Mouse (Mus musculus) mature B cell (primary cell): ENCODE results near the gene Neurl3.

ENCODE experiments used
- in situ Hi-C: fragments of 300-500 bp; cut with MboI; formaldehyde crosslinking; loops from 2 replicates; pipeline ENCODE4 v1.14.3; 2019

Gene Neurl3

DNA sequence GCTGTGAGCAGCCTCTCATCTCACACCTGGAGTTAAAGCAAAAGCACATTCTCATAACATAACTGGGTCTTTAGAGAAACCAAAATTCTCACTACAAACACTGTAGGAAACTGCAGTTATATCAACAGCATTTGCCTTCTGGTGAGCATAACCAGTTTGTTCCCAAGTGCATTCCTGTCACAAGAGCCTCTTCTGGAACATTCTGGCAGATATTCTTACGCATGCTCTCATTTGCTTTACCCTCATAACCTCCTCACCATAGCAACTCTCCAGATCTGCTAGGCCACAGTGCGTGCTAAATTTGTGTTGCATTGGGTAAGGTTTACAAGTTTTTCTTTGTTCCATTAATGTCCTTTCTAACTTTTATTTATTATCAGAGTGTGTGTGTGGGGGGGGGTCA, 15.2 kb downstream of the Neurl3 start:
- in situ Hi-C loops: loop anchor here (25.0 kb wide), 2 partner anchors 397 to 1422 kb away; partner anchors contain the start of genes Fam168b and Plekhb2

DNA sequence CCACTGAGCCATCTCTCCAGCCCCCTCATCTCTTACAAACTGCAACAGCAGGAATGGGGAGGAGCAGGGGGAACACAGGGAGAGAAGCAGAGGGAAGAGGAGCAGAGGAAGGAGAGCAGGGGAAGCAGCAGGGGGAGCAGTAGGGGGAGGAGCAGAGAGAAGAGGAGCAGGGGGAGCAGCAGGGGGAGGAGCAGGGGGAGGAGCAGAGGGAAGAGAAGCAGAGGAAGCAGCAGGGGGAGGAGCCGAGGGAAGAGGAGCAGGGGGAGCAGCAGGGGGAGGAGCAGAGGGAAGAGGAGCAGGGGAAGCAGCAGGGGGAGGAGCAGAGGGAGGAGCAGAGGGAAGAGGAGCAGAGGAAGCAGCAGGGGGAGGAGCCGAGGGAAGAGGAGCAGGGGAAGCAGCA, 15.8 kb downstream of the Neurl3 start:
- in situ Hi-C loops: loop anchor here (25.0 kb wide), 2 partner anchors 396 to 1421 kb away; partner anchors contain the start of genes Fam168b and Plekhb2

DNA sequence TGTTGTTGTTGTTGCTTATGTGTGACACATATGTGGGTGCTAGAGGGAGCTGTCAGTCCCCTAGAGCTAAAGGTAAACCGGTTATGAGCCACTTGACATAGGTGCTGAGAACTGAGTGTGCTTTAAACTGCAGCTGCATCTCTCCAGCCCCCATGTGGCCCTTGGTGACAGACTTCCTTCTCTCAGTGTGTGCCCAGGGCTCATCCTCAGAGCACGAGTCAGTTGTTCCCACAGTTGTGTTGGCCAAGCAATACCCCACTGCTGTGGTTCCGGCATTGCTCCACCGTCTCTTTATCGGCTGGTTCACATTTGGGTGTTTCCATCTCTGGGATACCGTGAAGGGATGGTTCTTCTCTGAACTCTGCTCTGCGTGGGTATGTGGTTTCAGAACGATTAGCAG, 17.2 kb downstream of the Neurl3 start:
- in situ Hi-C loops: loop anchor here (25.0 kb wide), 2 partner anchors 395 to 1420 kb away; partner anchors contain the start of genes Fam168b and Plekhb2

DNA sequence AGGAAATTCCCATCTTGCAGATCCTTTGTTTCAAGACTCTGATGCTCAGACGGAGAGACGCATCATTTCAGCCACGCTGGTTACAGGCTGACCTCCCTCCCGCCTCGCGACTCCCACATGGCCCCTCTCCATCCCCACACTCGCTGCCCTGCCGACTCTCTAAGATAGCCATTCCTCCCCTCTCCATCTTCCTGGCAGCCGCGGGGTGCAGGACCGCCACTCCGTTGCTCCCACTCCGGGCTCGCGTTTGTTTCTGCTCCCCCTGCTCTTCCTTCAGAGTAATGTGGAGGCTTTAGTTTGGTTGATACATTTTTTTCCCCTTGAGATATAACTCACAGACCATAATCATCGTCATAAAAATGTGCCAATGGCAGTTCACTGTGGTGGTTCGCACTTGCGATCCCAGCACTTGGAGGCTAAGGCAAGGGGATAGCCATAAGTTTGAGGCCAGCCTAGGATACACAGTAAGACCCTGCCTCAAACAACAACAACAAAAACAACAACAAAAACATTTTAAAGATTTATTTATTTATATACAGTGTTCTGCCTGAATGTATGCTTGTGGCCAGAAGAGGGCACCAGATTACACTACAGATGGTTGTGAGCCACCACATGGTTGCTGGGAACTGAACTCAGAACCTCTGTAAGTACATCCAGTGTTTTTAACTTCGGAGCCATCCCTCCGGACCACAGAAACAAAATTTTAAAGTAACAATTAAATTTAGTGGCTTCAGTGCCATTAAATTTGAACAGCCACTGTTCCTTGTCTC, 18.4 kb downstream of the Neurl3 start:
- in situ Hi-C loops: loop anchor here (25.0 kb wide), 2 partner anchors 394 to 1419 kb away; partner anchors contain the start of genes Fam168b and Plekhb2

DNA sequence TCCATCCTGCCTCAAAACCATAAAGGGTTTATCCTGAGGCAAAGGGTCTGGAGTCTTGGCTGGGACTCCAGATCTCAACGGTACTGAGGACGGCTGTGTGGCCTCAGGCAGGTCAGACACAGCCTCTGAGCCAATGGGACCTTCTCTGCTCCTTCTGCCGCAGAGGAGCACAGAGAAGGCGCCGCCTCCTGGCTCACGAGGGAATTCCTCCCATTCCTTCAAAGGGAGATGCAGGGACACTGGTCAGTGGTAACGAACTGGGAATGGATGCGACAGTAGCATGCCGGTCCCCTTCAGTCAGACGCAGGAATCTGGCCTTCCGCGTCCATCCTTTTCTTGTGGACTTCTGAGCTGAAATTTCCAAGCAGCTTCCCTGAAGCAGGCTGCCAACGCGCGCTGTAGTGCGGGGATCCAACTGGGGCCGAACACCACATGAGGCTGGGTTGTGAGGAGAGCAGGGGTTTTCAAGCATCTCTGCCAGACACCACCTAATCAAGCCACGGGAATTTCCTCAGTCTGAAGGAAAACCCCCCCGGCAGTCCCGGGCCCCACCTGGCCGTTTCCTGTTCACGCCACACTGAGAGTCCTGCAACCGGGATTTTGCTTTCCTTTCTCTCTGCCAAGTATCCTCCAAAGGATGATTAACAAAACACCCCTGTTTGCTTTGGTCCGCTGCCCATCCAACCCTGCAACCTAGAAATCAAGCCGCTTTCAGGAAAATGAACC, 19.7 kb downstream of the Neurl3 start:
- in situ Hi-C loops: loop anchor here (25.0 kb wide), 2 partner anchors 392 to 1417 kb away; partner anchors contain the start of genes Fam168b and Plekhb2

DNA sequence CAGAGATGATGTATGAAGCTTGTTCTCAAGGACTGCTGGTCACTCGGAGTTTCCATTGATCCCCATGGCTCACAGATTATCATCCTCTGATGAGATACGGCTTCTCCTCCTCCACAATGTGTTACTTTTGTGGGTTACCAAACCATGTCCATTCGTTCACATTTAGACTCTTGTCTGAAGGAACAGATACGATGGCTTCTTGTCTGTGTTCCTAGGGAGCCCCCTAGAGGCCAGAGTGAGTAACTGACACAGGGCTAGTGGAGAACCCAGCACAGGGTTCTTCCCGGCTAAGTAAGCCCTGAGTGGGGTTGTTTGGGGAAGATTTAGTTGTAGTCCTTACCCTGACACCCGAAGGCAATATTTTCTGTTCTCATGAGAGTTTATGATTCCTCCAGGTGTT, 21.7 kb downstream of the Neurl3 start:
- in situ Hi-C loops: loop anchor here (25.0 kb wide), 2 partner anchors 390 to 1415 kb away; partner anchors contain the start of genes Fam168b and Plekhb2

DNA sequence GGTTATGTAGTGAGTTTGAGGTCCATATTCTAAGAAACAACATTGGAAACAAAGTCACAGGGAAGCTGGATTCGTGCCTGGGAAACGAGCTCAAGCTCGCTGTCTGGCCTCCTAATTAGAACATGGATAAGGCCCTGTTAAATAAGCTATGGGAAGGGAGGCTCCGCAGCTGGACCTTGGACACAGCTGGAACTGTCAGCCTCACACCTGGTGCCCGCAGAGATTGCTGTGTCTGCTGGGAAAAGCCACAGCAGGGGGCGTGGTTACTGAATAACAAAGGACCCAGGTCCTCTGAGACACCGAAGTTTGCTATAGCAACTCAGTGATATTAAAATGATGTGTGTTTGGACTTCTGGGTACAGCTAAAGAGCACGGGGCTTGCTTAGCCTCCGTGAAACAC, 23.1 kb downstream of the Neurl3 start:
- in situ Hi-C loops: loop anchor here (25.0 kb wide), 2 partner anchors 389 to 1414 kb away; partner anchors contain the start of genes Fam168b and Plekhb2

DNA sequence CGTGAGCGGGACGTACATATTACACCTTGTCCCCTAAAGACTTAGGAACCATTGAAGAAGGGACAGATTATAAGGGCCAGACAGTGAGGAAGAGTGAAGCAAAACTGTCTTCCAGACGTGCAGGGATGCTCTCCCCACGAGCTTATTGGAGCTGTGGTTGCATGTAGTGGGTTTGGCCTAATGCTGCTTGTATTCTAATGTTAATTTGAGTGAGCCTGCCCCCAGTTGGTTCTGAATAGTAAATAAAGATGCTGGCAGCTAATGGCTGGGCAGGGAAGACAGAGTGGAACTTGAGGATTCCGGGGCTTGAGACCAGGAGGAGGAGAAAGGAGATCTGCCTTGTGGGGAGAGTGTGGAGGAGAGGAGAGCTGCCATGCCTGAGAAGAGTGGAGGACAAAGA, 27.8 kb downstream of the Neurl3 start:
- in situ Hi-C loops: no loop called here

DNA sequence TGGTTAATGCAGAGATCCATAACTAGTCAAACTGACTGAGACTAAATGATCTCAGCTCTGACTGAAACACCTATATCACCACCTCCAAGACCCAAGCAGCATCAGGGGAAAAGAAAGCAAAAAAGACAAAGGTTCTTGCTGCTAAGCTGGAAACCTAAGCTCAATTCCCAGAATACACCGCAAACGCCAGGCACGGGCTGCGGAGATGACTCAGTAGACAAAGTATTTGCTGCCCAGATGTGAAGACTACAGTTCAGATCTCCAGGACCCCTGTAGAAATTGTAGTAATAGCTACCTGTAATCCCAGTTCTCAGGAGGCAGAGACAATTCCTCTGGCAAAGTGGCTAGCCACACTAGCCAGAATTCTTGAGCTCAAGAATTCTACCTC, 29.7 kb downstream of the Neurl3 start:
- in situ Hi-C loops: no loop called here

DNA sequence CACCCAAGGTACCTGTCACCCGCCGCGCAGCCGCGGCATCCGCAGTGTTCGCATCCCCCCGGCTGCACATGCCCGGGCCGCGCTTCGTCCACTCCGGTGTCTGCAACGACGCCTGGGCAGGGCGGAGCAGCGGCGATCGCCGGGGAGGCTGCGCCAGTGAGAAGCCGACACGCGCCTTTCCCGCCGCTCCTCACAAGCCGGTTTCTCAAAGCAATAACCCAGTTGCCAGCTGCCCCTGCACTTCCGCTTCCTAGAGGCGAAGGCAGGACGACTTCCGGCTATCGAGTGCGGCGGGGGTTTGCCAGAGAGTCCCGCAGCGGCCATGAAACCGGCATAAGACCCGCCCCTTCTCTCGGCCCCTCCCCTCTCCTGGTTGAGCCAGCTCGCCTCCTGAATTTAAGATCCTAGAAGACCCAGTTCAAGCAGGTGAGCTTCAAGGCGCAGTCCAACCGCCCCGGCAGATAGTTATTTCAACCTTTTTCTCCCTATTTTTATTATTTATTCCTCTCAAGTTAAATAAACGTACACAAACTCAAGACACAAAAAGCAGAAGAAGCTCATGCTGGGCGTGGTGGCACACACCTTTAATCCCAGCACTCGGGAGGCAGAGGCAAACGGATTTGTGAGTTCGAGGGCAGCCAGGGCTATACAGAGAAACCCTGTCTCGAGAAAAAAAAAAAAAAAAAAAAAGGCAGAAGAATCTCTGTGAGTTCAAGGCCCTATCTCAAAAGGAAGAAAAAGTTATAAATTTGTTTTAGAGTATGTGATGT, 30.2 kb downstream of the Neurl3 start, which contains the start of gene Uggt1:
Uggt1 (minus strand) TSS at position 663 of the 770 bp plus-strand sequence.
- in situ Hi-C loops: no loop called here

DNA sequence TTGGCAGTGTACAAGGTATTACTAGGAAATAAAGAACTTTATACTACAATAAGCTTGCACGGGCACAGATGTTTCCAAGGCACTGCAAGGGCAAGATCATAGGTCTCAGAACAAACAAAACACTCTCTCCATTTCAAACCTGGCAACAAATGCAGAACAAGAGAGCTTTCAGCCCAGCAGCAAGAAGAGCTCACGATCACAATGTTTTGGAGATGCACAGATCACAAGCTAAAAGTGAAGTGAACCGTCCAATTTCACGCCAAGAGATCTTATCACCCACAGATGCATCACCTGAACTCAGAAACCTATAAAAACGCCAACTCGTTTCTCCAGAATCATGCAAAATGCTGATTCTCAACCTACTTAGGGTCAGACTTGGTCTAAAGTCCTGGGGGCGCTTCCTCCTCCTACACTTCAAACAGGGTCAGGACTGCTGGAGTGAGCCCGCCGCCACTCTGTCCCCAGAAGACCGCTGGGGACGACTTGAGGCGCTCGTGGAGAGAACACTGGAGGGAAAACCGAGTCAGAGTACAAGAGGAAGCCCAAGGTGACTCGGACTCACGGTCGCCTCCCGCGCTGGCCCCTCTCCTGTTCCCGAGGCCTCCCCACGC, 30.9 kb downstream of the Neurl3 start:
- in situ Hi-C loops: no loop called here

DNA sequence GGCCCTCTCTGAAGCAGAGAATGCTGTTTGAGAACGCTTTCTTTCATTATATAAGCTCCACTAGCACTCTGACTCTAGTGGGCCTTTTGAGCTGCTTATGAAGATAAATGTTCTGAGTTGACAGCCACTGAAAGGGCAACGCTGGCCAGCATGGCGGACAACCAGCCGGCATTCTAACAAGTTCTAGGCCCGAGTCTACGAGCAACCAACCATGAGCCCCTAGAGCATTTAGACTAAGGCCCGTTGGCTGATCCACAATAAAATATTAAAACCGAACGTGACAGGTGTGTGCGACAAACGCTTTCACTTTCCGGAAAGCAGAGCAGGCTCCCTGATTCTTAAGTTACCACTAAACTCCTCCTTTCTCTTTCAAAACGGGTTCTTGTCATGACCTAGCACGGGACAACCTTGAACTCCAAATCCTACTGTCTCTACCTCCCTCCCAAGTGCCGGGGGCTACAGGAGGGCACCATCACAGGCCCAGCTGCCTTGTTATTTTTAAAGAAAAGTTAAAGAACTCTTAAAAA, 32.5 kb downstream of the Neurl3 start:
- in situ Hi-C loops: no loop called here

DNA sequence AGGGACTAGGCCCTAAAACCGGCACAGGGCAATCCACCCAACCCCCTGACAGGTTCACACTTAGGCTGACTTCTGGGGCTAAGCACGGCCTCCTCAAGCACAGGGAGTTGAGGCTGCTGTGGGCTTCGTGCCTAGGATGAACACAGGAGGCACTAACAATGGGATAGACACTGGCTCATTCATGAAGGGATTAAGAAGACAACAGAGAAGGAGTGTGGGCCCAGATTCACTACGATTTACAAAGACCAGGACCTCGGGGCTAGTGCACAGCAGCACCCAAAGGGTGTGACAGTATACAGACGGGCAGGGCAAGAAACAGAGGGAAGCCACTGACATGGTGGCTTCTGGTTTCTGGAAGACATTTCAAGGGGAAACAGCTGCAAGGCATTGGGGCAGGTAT, 34.3 kb downstream of the Neurl3 start:
- in situ Hi-C loops: no loop called here

DNA sequence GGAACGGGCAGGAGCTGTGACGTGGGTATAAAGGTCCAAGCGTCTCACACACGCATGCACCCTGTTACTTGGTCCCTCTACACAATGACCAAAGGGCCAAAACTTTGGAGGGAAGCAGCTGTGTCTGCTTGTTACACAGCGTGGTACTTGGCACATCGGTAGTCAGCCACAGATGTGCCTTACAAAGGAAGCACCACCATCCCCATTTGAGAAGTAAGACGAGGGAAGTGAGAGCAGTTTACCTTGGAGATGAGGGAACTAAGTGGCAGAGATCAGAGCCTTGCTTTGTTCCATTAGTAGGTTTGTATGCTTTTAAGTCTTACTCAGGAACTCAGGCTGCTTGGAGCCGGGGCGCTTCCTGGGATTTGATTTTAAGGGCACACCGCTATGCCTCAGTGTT, 35.1 kb downstream of the Neurl3 start:
- in situ Hi-C loops: no loop called here

DNA sequence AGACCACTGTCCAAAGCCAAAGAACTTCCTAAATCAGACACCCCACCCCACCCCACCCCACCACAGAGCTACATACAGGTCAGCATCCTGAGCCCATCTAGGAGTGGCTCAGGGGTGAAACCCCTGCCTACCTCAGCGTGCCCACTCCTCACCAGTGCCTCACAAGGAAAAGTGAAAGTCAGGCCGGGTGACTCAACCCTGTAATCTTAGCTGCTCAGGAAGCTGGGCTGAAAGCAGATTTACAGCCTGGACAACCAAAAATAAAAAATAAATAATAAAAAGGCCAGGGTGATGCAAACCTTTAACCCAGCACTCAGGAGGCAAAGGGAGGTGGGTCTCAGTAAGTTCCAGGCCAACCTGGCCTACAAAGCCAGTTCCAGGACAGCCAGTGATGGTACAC, 38.6 kb downstream of the Neurl3 start:
- in situ Hi-C loops: no loop called here

DNA sequence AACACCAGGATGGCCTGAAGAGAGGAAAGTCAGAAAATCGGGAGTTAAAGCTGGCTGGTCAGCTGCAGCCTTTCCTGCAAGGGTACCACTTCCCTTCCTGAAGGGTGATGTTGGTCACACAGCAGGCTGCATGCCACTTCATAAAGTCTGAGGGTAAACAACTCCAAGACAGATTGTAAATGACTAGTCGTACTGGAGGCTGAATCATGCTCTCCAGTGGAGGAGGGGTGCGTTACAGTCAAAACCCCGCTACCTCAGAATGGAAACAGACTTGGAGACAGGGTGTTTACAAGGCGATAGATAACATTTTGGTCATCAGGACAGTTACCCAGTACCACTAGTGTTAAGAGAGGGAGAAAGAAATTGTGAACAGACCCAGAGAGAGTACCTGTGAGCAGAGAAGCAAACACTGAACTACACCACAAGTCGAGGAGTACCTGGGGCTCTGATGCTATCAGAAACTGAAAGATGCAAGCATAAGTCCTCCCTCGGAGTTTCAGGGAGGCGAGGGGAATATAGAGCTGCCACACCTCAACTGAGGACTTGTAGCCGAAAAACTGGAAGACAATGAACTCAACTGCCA, 39.3 kb downstream of the Neurl3 start:
- in situ Hi-C loops: no loop called here

DNA sequence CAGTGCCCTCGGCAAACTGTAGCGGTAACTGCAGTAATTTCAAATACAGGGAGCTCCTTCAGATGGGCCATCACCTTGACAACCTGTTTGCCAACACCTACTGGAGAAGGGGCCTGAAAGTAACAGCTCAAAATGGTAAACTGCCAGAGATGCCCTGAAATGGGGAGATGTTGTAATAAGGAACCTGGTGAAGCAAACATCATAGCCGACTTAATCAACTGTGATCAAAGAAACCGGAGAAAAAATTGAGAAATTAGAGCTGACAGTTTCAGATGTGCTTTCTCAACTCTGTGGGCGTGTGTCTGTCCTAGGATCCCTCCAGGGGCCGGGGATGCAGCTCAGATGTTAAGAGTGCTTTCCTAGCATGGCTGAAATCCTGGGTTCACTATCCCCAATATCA, 41.3 kb downstream of the Neurl3 start:
- in situ Hi-C loops: no loop called here

DNA sequence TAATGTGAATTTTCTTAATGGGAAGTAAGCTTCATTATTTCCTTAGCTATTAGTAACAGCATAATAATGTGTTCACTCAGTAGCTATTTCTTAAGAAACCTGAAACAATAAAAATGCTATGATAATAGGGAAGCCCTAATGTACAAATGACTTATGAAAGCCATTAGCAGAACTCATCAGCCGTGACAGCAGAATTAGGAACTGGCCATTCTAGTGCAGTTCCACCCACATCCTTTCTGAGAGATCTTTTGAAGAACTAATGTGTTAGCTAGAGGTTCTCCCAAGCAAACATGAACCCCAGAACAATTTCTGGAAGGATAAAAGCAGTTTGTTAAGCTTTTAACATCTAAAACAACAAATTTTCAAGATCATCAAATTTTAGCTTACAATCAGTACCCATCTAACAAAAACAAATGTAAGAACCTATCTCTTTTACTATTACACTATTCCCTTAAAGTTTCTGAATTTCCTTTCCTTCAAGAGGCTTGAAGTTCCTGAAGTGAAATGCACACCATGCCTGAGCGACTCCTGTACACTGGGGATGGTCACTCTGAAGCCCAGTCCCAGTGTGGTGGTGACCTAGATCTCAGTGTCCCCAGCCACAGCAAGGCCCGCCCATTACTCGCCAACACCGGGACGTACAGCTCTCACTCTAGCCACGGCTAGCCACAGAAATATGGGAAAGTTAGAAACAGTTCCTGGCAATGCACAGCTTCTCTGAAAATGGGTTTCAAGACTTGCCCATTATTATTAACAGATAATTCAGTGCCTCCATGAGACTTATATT, 43.4 kb downstream of the Neurl3 start:
- in situ Hi-C loops: no loop called here

DNA sequence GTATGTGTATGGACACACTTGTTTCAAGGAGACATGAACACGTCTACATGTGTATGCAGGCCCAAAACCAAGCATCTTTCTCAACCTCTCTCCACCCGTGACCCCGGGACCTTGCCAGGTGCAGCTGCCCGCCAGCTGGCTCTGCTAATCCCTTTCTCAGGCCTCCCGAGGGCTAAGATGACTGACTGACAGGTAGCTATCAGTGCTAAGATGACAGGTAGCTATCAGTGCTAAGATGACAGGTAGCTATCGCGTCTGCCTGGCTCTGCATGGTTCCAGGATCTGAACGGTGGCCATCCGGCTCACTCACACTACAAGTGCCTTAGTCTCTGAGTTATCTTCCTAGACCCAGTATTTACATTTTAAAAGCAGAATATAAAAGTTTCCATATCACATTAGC, 46.0 kb downstream of the Neurl3 start:
- in situ Hi-C loops: no loop called here

DNA sequence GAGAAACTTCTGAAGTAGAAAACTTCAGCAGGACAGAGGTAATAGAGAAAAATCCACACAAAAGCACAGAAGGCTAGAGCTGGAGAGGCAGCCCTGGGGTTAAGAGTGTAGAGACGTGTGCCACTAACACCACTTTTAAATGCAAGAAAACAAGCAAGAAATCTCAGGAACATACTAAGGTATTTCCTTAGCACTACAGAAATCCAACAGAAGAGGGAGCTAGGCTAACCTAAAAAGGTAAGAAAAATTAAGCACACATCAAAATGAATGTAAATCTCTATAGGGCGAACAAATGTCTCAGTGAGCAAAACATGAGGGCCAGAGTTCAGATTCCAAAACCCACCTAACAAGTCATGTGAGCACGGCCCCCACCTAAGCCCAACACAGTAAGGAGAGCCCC, 49.8 kb downstream of the Neurl3 start:
- in situ Hi-C loops: no loop called here
